Mouse (Mus musculus): ENCODE results near the gene Ccdc146. TPM values are rescaled to one million over a fixed set of nuclear protein-coding genes. Genes with fewer than 3 reads are reported as not detected.
"Not testable (repeated sequence)": the region's sequence is repeated elsewhere in the genome, so short reads cannot be mapped to it uniquely, and the experiment has no call there.

Ccdc146 gene
- polyA plus RNA-seq, 1 experiment from 2014 or later = 1.5 TPM

- no peaks in the 10 kb centered on the region for H3K9me3 ChIP-seq
- H3K27me3 ChIP-seq = no peaks in the 10 kb centered on the region
- ATAC-seq (ENCODE audit: borderline replicate concordance, extremely low read depth, low FRiP score, low TSS enrichment) = no peak
- no peak overlapping the region for H3K27ac ChIP-seq
- no peak overlapping the region for H3K4me2 ChIP-seq
- WGBS = 39% methylated on average over 4 of the region's 4 CpGs
- no peak overlapping the region for H3K4me3 ChIP-seq
- H3K9ac ChIP-seq = no peak overlapping the region
- H3K36me3 ChIP-seq = no peaks in the 10 kb centered on the region
- no peaks in the 10 kb centered on the region for H3K4me1 ChIP-seq
Observed at GRCm38 (mm10) chr5:21366338-21367053, 58.0 kb downstream of the Ccdc146 start.

DNA sequence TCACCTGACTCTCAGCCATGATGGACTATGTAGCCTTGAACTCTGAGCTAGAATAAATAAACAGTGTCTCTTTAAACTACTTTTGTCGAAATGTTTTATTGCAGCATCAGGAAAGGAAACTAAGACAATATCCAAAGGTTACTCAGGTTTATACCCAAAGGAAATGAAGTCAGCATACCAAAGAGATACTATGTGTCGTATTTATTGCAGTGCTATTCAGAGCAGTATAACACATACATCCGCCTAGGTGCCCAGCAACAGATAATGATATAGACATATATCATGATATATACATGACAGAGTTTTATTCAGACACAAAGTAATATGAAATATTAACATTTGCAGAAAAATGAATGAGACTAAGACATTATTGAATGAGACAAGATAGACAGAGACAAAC, 61.1 kb downstream of the Ccdc146 start:
- no peaks in the 10 kb centered on the region for H3K9me3 ChIP-seq
- no peak for ATAC-seq (ENCODE audit: borderline replicate concordance, extremely low read depth, low FRiP score, low TSS enrichment)
- no peak overlapping the region for H3K4me2 ChIP-seq
- no peak overlapping the region for H3K9ac ChIP-seq
- no peak overlapping the region for H3K27ac ChIP-seq
- H3K4me1 ChIP-seq = no peaks in the 10 kb centered on the region
- no peak overlapping the region for H3K4me3 ChIP-seq
- no peaks in the 10 kb centered on the region for H3K27me3 ChIP-seq
- WGBS = 47% methylated on average over 3 of the region's 3 CpGs
- H3K36me3 ChIP-seq = no peaks in the 10 kb centered on the region

- no peak overlapping the region for H3K9ac ChIP-seq
- no peak overlapping the region for H3K4me3 ChIP-seq
- H3K9me3 ChIP-seq = no peaks in the 10 kb centered on the region
- no peaks in the 10 kb centered on the region for H3K36me3 ChIP-seq
- H3K4me1 ChIP-seq = no peaks in the 10 kb centered on the region
- WGBS = 69% methylated on average over 3 of the region's 3 CpGs
- H3K27ac ChIP-seq = no peak overlapping the region
- no peaks in the 10 kb centered on the region for H3K27me3 ChIP-seq
- ATAC-seq (ENCODE audit: borderline replicate concordance, extremely low read depth, low FRiP score, low TSS enrichment) = no peak
- H3K4me2 ChIP-seq = no peak overlapping the region
Observed at GRCm38 (mm10) chr5:21358648-21359047, 65.8 kb downstream of the Ccdc146 start.

DNA sequence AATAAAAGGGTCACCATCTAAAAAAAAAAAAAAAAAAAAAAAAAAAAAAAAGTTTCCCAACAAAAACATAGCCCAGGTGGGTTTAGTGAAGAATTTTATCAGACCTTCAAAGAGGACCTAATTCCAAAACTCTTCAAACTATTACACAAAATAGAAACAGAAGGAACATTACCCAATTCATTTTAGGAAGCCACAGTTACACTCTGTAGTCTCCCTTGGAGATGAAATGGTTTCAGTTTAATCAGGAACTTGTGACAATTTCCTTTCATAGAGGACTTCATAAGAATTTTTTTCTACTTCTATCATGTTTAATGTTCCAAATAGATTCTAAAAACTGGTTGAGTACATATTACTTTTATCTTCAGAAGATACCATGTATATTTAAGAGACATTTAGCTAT, 72.8 kb downstream of the Ccdc146 start:
- Histone ChIP-seq H3K4me1 (no peaks in the 10 kb centered on the region), H3K4me3 (no peak overlapping the region), H3K36me3 (no peaks in the 10 kb centered on the region), H3K9ac (no peak overlapping the region), H3K9me3 (no peaks in the 10 kb centered on the region), H3K27me3 (no peaks in the 10 kb centered on the region), H3K4me2 (no peak overlapping the region), H3K27ac (no peak overlapping the region)
- ATAC-seq (ENCODE audit: borderline replicate concordance, extremely low read depth, low FRiP score, low TSS enrichment) = no peak

DNA sequence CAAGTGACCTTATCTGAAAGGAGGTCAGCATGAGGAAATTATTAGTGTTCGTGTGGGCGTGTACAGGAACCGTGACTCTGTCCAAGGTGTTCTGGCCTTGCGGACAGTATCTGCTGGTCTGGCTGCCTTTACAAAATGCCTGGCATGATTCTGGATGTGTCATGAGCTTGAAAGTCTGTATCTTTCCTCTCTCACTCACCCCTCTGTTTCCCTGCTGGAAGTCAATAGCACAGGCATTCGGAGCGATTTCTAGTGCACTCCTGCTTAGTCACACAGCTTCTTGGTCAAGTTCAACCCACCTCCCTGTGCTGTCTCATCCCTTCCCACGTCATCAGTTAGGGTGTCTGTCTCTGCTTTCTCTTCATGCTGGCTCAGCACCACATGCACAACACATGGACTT, 76.1 kb downstream of the Ccdc146 start:
- ATAC-seq (ENCODE audit: borderline replicate concordance, extremely low read depth, low FRiP score, low TSS enrichment) = no peak
- Histone ChIP-seq H3K36me3 (no peaks in the 10 kb centered on the region), H3K4me3 (no peak overlapping the region), H3K27ac (no peak overlapping the region), H3K9ac (no peak overlapping the region), H3K9me3 (no peaks in the 10 kb centered on the region), H3K27me3 (no peaks in the 10 kb centered on the region), H3K4me2 (no peak overlapping the region), H3K4me1 (no peaks in the 10 kb centered on the region)
- 71% methylated on average over 7 of the region's 7 CpGs for WGBS

DNA sequence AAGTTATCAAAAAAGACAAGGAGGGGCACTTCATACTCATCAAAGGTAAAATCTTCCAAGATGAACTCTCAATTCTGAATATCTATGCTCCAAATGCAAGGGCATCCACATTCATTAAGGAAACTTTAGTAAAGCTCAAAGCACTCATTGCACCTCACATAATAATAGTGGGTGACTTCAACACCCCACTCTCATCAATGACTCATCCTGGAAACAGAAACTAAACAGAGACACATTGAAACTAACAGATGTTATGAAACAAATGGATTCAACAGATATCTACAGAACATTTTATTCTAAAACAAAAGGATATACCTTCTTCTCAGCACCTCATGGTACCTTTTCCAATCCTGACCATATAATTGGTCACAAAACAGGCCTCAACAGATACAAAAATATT, 82.2 kb downstream of the Ccdc146 start:
- not testable (repeated sequence) for H3K9me3 ChIP-seq; H3K27me3 ChIP-seq; H3K4me1 ChIP-seq; H3K4me2 ChIP-seq; H3K27ac ChIP-seq; ATAC-seq (ENCODE audit: borderline replicate concordance, extremely low read depth, low FRiP score, low TSS enrichment); H3K36me3 ChIP-seq; H3K9ac ChIP-seq; H3K4me3 ChIP-seq

DNA sequence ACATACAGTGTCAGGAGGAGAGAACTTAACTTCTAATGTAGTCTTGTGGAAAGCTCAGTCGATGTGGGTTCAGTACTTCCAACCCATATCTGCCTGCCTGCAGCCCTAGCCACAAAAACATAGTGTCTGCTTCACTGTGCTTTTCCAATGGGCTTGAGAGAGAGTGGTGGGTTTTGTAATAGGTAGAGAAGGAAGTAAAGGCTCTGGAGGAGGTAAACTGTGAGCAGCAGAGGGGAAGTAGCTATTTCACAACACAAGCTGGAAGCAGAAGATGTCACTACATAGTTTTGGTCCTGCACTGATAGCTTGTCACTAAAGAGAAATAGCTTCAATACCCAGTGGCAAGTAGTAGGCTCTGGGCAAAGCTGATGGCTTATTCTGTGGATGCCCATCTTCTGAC, 92.4 kb downstream of the Ccdc146 start:
- no peak for ATAC-seq (ENCODE audit: borderline replicate concordance, extremely low read depth, low FRiP score, low TSS enrichment)
- no peak overlapping the region for H3K9ac ChIP-seq

DNA sequence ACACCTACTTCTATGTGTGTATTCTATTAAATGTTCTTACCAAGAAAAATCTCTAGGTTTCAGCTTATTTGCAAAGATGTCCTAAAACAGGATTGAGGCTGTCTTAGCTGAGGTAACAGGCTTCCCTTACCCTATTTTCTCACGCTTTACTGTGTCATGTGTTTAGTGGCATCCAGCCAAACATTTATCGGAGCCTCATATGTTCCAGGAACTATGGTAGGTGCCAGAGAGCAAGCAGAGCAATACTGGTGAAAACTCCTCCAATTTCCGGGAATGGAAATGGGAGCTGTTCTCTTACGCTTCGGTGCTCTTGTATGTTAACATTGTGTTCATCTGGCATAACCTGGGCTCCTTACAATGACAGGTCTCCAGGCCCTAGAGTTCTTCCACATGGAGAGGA, 92.8 kb downstream of the Ccdc146 start:
- H3K4me1 ChIP-seq = no peaks in the 10 kb centered on the region
- ATAC-seq (ENCODE audit: borderline replicate concordance, extremely low read depth, low FRiP score, low TSS enrichment) = no peak
- no peaks in the 10 kb centered on the region for H3K9me3 ChIP-seq
- no peak overlapping the region for H3K9ac ChIP-seq
- no peaks in the 10 kb centered on the region for H3K27me3 ChIP-seq
- no peak overlapping the region for H3K27ac ChIP-seq
- WGBS = 51% methylated on average over 5 of the region's 5 CpGs
- H3K4me3 ChIP-seq = no peak overlapping the region
- no peaks in the 10 kb centered on the region for H3K36me3 ChIP-seq
- no peak overlapping the region for H3K4me2 ChIP-seq

More for the DNA sequence above, 92.4 kb downstream of the Ccdc146 start:
- whole genome bisulfite sequencing = 78% methylated on average over 1 of the region's 1 CpGs
- Histone ChIP-seq H3K4me1 (no peaks in the 10 kb centered on the region), H3K9me3 (no peaks in the 10 kb centered on the region), H3K36me3 (no peaks in the 10 kb centered on the region), H3K27ac (no peak overlapping the region), H3K27me3 (no peaks in the 10 kb centered on the region), H3K4me2 (no peak overlapping the region), H3K4me3 (no peak overlapping the region)

DNA sequence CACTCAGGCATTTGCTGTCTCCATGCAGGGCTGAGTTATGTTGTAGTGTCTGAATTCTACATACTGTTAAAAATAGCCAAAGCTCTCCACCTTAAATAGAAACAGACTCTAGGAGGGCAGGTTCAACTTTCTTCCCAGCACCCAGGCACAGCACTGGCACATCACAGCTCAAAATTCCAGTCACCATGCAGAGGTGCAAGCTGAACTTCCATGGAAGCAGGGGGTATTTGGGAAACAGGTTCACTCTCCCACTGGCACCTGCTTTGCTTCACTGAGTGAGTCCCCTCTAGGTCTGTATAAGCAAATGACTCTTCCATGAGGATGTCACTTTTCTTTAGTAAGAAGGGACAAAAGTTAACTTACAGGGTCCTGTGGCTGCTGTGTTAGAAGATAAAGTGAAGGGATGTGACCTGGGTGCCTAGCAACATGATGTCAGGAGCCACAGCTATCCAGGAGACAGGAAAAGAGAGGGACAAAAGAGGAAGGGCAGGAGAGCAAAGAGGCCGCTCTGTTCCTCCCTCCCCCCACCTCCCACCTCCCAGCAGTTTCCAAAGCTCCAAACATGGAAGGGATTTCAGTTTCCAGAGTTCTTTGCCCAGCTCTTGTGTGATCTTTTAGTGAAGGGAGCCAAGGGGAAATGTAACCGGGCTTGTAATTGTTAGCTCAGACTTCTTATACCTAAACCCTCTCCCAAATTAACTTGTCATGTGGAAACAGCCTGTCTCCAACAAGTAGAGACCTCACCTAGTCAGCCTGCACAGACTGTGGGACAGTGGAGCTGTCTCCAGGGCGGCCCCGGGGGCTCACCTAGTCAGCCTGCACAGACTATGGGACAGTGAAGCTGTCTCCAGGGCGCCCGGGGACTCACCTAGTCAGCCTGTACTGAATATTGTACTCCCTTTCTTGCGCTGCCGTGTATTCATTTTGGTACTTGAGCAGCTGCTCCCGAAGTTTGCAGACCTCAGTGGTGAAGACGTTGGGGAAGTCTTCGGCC, 94.5 kb downstream of the Ccdc146 start:
- H3K4me1 ChIP-seq = no peaks in the 10 kb centered on the region
- ATAC-seq (ENCODE audit: borderline replicate concordance, extremely low read depth, low FRiP score, low TSS enrichment) = no peak; the same call in 1 of the 2 replicates
- H3K4me2 ChIP-seq = no peak overlapping the region
- H3K27ac ChIP-seq = no peak overlapping the region
- no peaks in the 10 kb centered on the region for H3K9me3 ChIP-seq
- H3K4me3 ChIP-seq = no peak overlapping the region
- H3K36me3 ChIP-seq = no peaks in the 10 kb centered on the region
- WGBS = 56% methylated on average over 11 of the region's 11 CpGs
- no peak overlapping the region for H3K9ac ChIP-seq
- no peaks in the 10 kb centered on the region for H3K27me3 ChIP-seq

GRCm38 (mm10) chr5:21328560-21328959, 95.9 kb downstream of the Ccdc146 start:
- Histone ChIP-seq H3K9me3 (no peaks in the 10 kb centered on the region), H3K27me3 (no peaks in the 10 kb centered on the region), H3K36me3 (no peaks in the 10 kb centered on the region), H3K27ac (no peak overlapping the region), H3K4me3 (no peak overlapping the region), H3K4me1 (no peaks in the 10 kb centered on the region), H3K4me2 (no peak overlapping the region), H3K9ac (no peak overlapping the region)
- ATAC-seq (ENCODE audit: borderline replicate concordance, extremely low read depth, low FRiP score, low TSS enrichment) = no peak
- WGBS = 72% methylated on average over 1 of the region's 1 CpGs

DNA sequence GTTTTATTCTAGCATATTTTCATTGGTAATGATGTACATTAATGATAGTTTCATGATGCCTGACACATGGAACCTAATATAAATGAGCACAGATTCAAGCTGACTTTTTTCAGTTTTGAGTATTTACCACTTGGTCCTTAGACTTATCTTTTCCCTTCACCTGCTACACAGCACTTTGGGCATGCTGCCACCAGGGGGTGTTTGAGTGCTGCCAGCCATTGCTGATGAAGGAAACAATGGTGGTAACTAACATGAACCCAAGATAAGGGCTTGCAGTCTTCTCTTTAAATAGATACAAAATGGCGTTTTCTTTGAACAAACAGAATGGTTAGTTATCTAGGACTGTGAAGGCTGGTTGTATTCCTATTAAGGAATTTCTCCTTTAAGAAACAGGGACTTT, 98.0 kb downstream of the Ccdc146 start:
- H3K4me1 ChIP-seq = no peaks in the 10 kb centered on the region
- ATAC-seq (ENCODE audit: borderline replicate concordance, extremely low read depth, low FRiP score, low TSS enrichment) = no peak
- H3K9me3 ChIP-seq = no peaks in the 10 kb centered on the region
- H3K4me3 ChIP-seq = no peak overlapping the region
- 22% methylated on average over 1 of the region's 1 CpGs for WGBS
- no peak overlapping the region for H3K27ac ChIP-seq
- H3K4me2 ChIP-seq = no peak overlapping the region
- H3K36me3 ChIP-seq = no peaks in the 10 kb centered on the region
- no peak overlapping the region for H3K9ac ChIP-seq
- no peaks in the 10 kb centered on the region for H3K27me3 ChIP-seq

DNA sequence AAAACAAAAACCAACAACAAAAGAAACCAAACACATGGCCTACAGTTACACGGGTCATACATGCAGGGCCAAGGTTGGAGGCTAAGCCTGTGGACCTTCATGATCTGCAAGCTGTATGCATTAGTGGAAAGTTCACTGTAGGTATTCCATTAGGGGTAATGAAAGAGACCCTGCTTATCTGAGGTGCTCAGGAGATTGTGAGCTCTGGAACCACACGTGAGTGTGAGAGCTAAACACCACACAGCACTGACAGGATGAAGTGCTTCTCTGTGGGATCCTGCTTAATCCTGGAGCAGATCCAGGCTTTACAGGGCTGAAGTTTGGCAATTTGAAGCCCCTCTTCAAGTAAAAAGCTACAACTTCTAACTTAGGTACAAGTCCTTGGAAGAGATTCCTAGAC, 104.3 kb downstream of the Ccdc146 start:
- WGBS = 52% methylated on average over 2 of the region's 2 CpGs
- Histone ChIP-seq H3K9me3 (no peaks in the 10 kb centered on the region), H3K27me3 (no peaks in the 10 kb centered on the region), H3K36me3 (no peaks in the 10 kb centered on the region), H3K9ac (no peak overlapping the region), H3K4me1 (no peaks in the 10 kb centered on the region), H3K4me2 (no peak overlapping the region), H3K4me3 (no peak overlapping the region), H3K27ac (no peak overlapping the region)
- ATAC-seq (ENCODE audit: borderline replicate concordance, extremely low read depth, low FRiP score, low TSS enrichment) = no peak

All from lung, embryonic 15.5 days (tissue).